Mouse (Mus musculus): ENCODE results near the gene Jdp2.

Gene Jdp2

GRCm38 (mm10) chr12:85601531-85601930 is 2.7 kb downstream of the Jdp2 start:
- no peak for DNase-seq (ENCODE audit: low read depth)

- no peak for DNase-seq (ENCODE audit: low read depth)
These were observed 3.3 kb downstream of the Jdp2 start for GRCm38 (mm10) chr12:85602153-85602552.

- peak; percentile 82 for DNase-seq (ENCODE audit: low read depth)
These were observed 4.0 kb downstream of the Jdp2 start for GRCm38 (mm10) chr12:85602811-85603210.

GRCm38 (mm10) chr12:85603767-85604166 is 4.9 kb downstream of the Jdp2 start:
- DNase-seq (ENCODE audit: low read depth): no peak

GRCm38 (mm10) chr12:85604301-85604998 is 5.6 kb downstream of the Jdp2 start:
- no peak for DNase-seq (ENCODE audit: low read depth)

- DNase-seq (ENCODE audit: low read depth): no peak
These were observed 9.0 kb downstream of the Jdp2 start for GRCm38 (mm10) chr12:85607519-85608449.

GRCm38 (mm10) chr12:85610167-85610566 is 11.3 kb downstream of the Jdp2 start:
- no peak for DNase-seq (ENCODE audit: low read depth)

GRCm38 (mm10) chr12:85614090-85614489 is 15.3 kb downstream of the Jdp2 start:
- DNase-seq (ENCODE audit: low read depth): no peak

GRCm38 (mm10) chr12:85615486-85615885 is 16.7 kb downstream of the Jdp2 start:
- no peak for DNase-seq (ENCODE audit: low read depth)

GRCm38 (mm10) chr12:85617885-85618284 is 19.1 kb downstream of the Jdp2 start:
- no peak for DNase-seq (ENCODE audit: low read depth)

GRCm38 (mm10) chr12:85618430-85618829 is 19.6 kb downstream of the Jdp2 start:
- DNase-seq (ENCODE audit: low read depth): no peak

GRCm38 (mm10) chr12:85619283-85619897 is 20.6 kb downstream of the Jdp2 start:
- peak; percentile 57 for DNase-seq (ENCODE audit: low read depth)

GRCm38 (mm10) chr12:85619898-85620443 is 21.1 kb downstream of the Jdp2 start:
- DNase-seq (ENCODE audit: low read depth): no peak

- DNase-seq (ENCODE audit: low read depth): no peak
These were observed 22.2 kb downstream of the Jdp2 start for GRCm38 (mm10) chr12:85621027-85621426.

GRCm38 (mm10) chr12:85621673-85622072 is 22.8 kb downstream of the Jdp2 start:
- DNase-seq (ENCODE audit: low read depth): no peak

- no peak for DNase-seq (ENCODE audit: low read depth)
These were observed 24.9 kb downstream of the Jdp2 start for GRCm38 (mm10) chr12:85623711-85624110.

GRCm38 (mm10) chr12:85624652-85625051 is 25.8 kb downstream of the Jdp2 start:
- DNase-seq (ENCODE audit: low read depth): peak; percentile 66

GRCm38 (mm10) chr12:85625852-85626251 is 27.0 kb downstream of the Jdp2 start:
- DNase-seq (ENCODE audit: low read depth): no peak

- peak; percentile 87 for DNase-seq (ENCODE audit: low read depth)
These were observed 31.0 kb downstream of the Jdp2 start for GRCm38 (mm10) chr12:85629661-85630481.

- DNase-seq (ENCODE audit: low read depth): no peak
These were observed 32.4 kb downstream of the Jdp2 start for GRCm38 (mm10) chr12:85631196-85631595.

- peak; percentile 68 for DNase-seq (ENCODE audit: low read depth)
These were observed 33.5 kb downstream of the Jdp2 start for GRCm38 (mm10) chr12:85632321-85632720.
